Mouse (Mus musculus): ENCODE data around the gene Arhgap4. TPM values are rescaled to one million over a fixed set of nuclear protein-coding genes. Genes with fewer than 3 reads are reported as not detected.

Arhgap4 gene
- polyA plus RNA-seq, 1 experiment from 2014 or later, result 2.7 TPM

Other genes starting within 250 kb of the Arhgap4 start
- gene Slc6a8, start 248.7 kb downstream of the Arhgap4 start, polyA plus RNA-seq (2016; fragmentation: Nextera tagmentation; extraction: Ambion mirVana), result 7.3 and 7.6 TPM in 2 replicates
- gene Bcap31, start 205.7 kb downstream of the Arhgap4 start, polyA plus RNA-seq (2016; fragmentation: Nextera tagmentation; extraction: Ambion mirVana), result 154 and 167 TPM in 2 replicates
- gene Abcd1, start 205.3 kb downstream of the Arhgap4 start, polyA plus RNA-seq (2016; fragmentation: Nextera tagmentation; extraction: Ambion mirVana), result 12.5 and 13.2 TPM in 2 replicates
- 0.21 and 0.22 TPM in 2 replicates for gene Plxnb3, start 164.8 kb downstream of the Arhgap4 start, polyA plus RNA-seq (2016; fragmentation: Nextera tagmentation; extraction: Ambion mirVana)
- gene Srpk3, start 147.5 kb downstream of the Arhgap4 start, polyA plus RNA-seq (2016; fragmentation: Nextera tagmentation; extraction: Ambion mirVana), result 9.6 and 12.9 TPM in 2 replicates
- 168 and 172 TPM in 2 replicates for gene Idh3g, start 135.0 kb downstream of the Arhgap4 start, polyA plus RNA-seq (2016; fragmentation: Nextera tagmentation; extraction: Ambion mirVana)
- 136 and 142 TPM in 2 replicates for gene Ssr4, start 134.8 kb downstream of the Arhgap4 start, polyA plus RNA-seq (2016; fragmentation: Nextera tagmentation; extraction: Ambion mirVana)
- gene Pdzd4, start 96.9 kb downstream of the Arhgap4 start, polyA plus RNA-seq (2016; fragmentation: Nextera tagmentation; extraction: Ambion mirVana), result 0.87 and 1.4 TPM in 2 replicates
- 0.14 and 0.25 TPM in 2 replicates for gene Avpr2, start 29.8 kb downstream of the Arhgap4 start, polyA plus RNA-seq (2016; fragmentation: Nextera tagmentation; extraction: Ambion mirVana)
- gene L1cam, start 25.8 kb downstream of the Arhgap4 start, polyA plus RNA-seq (2016; fragmentation: Nextera tagmentation; extraction: Ambion mirVana), result 0.93 and 1.7 TPM in 2 replicates
- gene Naa10, start 74 bp upstream of the Arhgap4 start, polyA plus RNA-seq (2016; fragmentation: Nextera tagmentation; extraction: Ambion mirVana), result 158 and 159 TPM in 2 replicates
- 14.1 and 20.7 TPM in 2 replicates for gene Renbp, start 9.0 kb upstream of the Arhgap4 start, polyA plus RNA-seq (2016; fragmentation: Nextera tagmentation; extraction: Ambion mirVana)
- 74.0 and 77.5 TPM in 2 replicates for gene Hcfc1, start 44.5 kb upstream of the Arhgap4 start, polyA plus RNA-seq (2016; fragmentation: Nextera tagmentation; extraction: Ambion mirVana)
- gene Irak1, start 102.0 kb upstream of the Arhgap4 start, polyA plus RNA-seq (2016; fragmentation: Nextera tagmentation; extraction: Ambion mirVana), result 66.5 and 69.3 TPM in 2 replicates
- not detected in 2 replicates for gene Opn1mw, start 205.6 kb upstream of the Arhgap4 start, polyA plus RNA-seq (2016; fragmentation: Nextera tagmentation; extraction: Ambion mirVana)
- gene Mecp2, start 213.5 kb upstream of the Arhgap4 start, polyA plus RNA-seq (2016; fragmentation: Nextera tagmentation; extraction: Ambion mirVana), result 13.1 and 14.2 TPM in 2 replicates
- gene Tex28, start 246.0 kb upstream of the Arhgap4 start, polyA plus RNA-seq (2016; fragmentation: Nextera tagmentation; extraction: Ambion mirVana), result not detected in 2 replicates